Mouse (Mus musculus): ENCODE measurements around the gene Zar1. TPM values are rescaled to one million over a fixed set of nuclear protein-coding genes. Genes with fewer than 3 reads are reported as not detected.
"Not testable (repeated sequence)": the region's sequence is repeated elsewhere in the genome, so short reads cannot be mapped to it uniquely, and the experiment has no call there.

Gene Zar1
- polyA plus RNA-seq, 1 experiment from 2014 or later: 4.4 TPM

DNA sequence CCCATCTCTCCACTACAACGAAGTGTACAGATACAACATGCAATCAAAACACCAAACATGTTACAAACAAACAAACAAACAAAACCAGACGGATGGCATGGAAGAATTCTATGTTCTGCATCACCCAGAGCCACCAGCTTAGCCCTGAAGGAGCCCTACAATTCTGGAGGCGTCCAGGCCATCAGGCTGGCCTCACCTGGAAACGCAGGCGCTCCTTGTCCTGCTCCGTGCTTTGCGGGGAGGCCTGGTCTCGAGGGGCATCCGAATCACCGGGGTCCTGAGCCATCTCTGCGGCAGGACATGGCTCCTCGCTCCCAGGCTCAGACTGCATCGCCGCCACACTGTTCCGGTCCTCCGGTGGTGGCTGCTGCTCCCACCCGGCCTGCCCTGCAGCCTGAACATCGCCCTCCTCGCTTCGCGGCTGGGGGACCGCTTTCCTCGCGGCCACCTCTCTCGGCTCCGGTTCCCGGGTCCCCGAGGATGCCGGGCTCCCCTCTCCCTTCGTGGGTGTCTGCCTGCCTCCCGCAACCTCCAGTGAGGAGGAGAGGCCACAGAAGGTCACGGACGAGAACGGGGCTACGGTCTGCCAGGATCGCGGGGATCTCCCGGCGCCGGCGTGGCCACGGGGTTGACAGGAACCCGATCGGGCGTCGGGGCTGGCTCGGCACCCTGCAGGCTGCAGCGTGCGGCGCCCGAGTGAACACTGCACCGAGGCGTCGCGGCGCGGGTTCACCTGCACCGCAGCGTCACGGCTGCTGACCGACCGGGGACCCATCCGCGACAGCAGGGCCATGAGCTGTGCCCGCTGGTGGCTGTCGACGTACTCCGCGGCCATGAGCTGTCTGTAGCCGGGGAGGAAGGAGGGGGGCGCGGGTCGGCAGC is 725 bp downstream of the Zar1 start:
- H3K9me3 ChIP-seq (ENCODE audit: control insufficient read depth, low read length); H3K27ac ChIP-seq (ENCODE audit: low read depth, low read length); H3K27me3 ChIP-seq (ENCODE audit: control insufficient read depth, insufficient read depth, low read length); H3K4me1 ChIP-seq (replicated peaks; ENCODE audit: control insufficient read depth, insufficient read depth, low read length); H3K36me3 ChIP-seq (ENCODE audit: control insufficient read depth, insufficient read depth, low read length): not testable (repeated sequence)
- peak overlapping the region; percentile 40 for H3K4me3 ChIP-seq (ENCODE audit: low read depth, low read length)
- DNase-seq (ENCODE audit: low spot score) (peak; percentile 58), ATAC-seq (ENCODE audit: low FRiP score) (peak; percentile 80)
- peak overlapping the region; percentile 37 for H3K9ac ChIP-seq (ENCODE audit: low read depth, low read length)
- H3K4me2 ChIP-seq (replicated peaks; ENCODE audit: low read depth, low read length): peak overlapping the region; percentile 83
- 5% methylated on average over 51 of the region's 73 CpGs for WGBS

DNA sequence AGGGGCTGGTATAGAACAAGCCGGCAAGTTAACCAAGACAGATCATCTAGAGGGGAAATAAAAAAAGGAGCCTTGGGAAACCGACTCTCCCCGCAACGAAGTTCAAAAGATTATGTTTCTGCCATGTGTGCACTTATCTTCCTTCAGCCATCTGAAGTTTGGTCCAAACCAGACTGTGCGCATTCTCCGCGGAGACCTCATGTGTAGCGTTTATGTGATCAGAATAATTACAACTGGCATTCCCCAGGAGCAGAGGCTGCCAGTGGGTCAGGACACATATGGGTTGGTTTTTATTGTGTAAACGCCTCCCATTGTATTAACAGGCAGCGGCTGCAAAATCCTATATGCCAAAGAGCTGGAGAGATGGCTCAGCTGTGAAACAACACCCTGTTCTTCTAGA is 1.5 kb downstream of the Zar1 start:
- H3K4me2 ChIP-seq (replicated peaks; ENCODE audit: low read depth, low read length): not testable (repeated sequence)

DNA sequence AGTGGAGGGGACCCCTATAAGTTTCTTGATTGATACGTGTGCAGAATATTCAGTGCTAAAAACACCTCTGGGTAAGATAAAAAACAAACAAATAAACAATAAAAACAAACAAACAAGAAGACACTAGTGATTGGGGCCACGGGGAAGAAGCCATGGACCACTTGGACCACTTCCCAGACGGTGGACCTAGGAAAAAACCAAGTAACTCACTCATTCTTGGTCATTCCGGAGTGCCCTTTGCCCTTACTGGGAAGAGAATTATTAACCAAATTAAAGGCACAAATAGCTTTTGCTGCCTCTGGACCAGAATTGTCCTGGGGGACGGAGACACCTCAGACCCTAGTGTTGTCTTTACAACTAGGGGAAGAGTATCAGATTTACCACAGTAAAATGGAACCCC is 15.4 kb downstream of the Zar1 start:
- Histone ChIP-seq H3K36me3 (ENCODE audit: control insufficient read depth, insufficient read depth, low read length) (no peaks in the 10 kb centered on the region), H3K4me2 (replicated peaks; ENCODE audit: low read depth, low read length) (no peak overlapping the region), H3K9me3 (ENCODE audit: control insufficient read depth, low read length) (no peaks in the 10 kb centered on the region), H3K9ac (ENCODE audit: low read depth, low read length) (no peak overlapping the region), H3K27me3 (ENCODE audit: control insufficient read depth, insufficient read depth, low read length) (no peaks in the 10 kb centered on the region), H3K4me3 (ENCODE audit: low read depth, low read length) (no peak overlapping the region), H3K4me1 (replicated peaks; ENCODE audit: control insufficient read depth, insufficient read depth, low read length) (no peaks in the 10 kb centered on the region), H3K27ac (ENCODE audit: low read depth, low read length) (no peak overlapping the region)
- WGBS: 88% methylated on average over 5 of the region's 5 CpGs
- DNase-seq (ENCODE audit: low spot score) (no peak), ATAC-seq (ENCODE audit: low FRiP score) (no peak)

More for the DNA sequence above, 1.5 kb downstream of the Zar1 start:
- not testable (repeated sequence) for H3K9ac ChIP-seq (ENCODE audit: low read depth, low read length); H3K4me3 ChIP-seq (ENCODE audit: low read depth, low read length); H3K9me3 ChIP-seq (ENCODE audit: control insufficient read depth, low read length); H3K4me1 ChIP-seq (replicated peaks; ENCODE audit: control insufficient read depth, insufficient read depth, low read length); H3K27me3 ChIP-seq (ENCODE audit: control insufficient read depth, insufficient read depth, low read length); H3K27ac ChIP-seq (ENCODE audit: low read depth, low read length); H3K36me3 ChIP-seq (ENCODE audit: control insufficient read depth, insufficient read depth, low read length)
- 47% methylated on average over 10 of the region's 10 CpGs for WGBS
- DNase-seq (ENCODE audit: low spot score) (peak; percentile 47), ATAC-seq (ENCODE audit: low FRiP score) (peak; percentile 69)

DNA sequence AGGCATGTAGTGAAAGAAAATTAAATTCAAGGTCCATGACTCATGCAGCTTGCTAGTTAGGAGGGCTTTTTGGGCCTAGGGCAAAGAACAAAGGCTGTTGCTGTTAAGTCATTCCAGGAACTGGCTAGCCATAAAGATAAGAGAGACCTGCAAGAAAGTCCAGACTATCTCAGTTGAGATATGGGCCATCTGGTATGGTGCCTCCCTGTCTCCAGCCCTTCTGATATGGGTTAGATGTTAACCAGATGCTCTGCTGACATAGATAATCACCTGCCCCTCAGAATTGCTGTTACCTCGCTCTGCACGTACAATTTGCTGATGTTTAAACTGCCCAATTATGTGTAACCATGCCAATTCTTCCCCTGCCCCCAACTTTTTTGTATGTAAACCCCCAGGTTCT is 17.9 kb downstream of the Zar1 start:
- not testable (repeated sequence) for DNase-seq (ENCODE audit: low spot score); H3K4me1 ChIP-seq (replicated peaks; ENCODE audit: control insufficient read depth, insufficient read depth, low read length); H3K9ac ChIP-seq (ENCODE audit: low read depth, low read length); ATAC-seq (ENCODE audit: low FRiP score); H3K27ac ChIP-seq (ENCODE audit: low read depth, low read length); H3K4me3 ChIP-seq (ENCODE audit: low read depth, low read length); H3K36me3 ChIP-seq (ENCODE audit: control insufficient read depth, insufficient read depth, low read length); H3K9me3 ChIP-seq (ENCODE audit: control insufficient read depth, low read length); H3K27me3 ChIP-seq (ENCODE audit: control insufficient read depth, insufficient read depth, low read length); H3K4me2 ChIP-seq (replicated peaks; ENCODE audit: low read depth, low read length)
- 96% methylated on average over 2 of the region's 2 CpGs for WGBS

DNA sequence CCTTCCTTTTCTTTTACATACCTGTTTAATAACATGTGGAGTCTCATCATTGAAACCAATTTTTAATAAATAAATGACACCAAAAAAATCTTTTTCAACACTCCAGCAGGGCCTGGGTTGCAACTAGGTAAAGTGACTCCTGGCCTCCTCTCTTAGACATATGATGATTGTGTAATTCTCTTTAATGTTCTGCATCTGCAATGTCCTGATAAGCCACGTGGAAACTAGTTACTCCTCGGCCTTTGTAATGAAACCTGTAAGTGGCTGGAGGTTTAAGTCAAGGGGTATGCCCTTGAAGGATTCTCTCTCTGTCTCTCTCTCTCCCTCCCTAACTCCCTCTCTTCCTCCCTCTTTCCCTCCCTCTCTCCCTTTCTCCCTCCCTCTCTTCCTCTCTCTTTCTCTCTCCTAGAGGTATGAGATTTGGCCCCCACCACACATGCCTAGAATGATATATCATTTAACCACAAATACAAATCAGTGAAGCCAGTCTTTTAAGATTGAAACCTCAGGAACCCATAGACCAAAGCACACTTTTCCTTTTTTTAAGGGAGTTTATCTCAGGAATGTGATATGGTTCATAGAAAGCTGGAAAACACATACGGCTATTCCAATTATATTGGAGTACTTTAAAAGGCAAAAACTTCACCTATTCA is 20.0 kb downstream of the Zar1 start:
- ATAC-seq (ENCODE audit: low FRiP score) (no peak), DNase-seq (ENCODE audit: low spot score) (no peak)
- Histone ChIP-seq H3K4me3 (ENCODE audit: low read depth, low read length) (no peak overlapping the region), H3K27me3 (ENCODE audit: control insufficient read depth, insufficient read depth, low read length) (no peaks in the 10 kb centered on the region), H3K36me3 (ENCODE audit: control insufficient read depth, insufficient read depth, low read length) (no peaks in the 10 kb centered on the region), H3K9me3 (ENCODE audit: control insufficient read depth, low read length) (no peaks in the 10 kb centered on the region), H3K9ac (ENCODE audit: low read depth, low read length) (no peak overlapping the region), H3K27ac (ENCODE audit: low read depth, low read length) (no peak overlapping the region), H3K4me2 (replicated peaks; ENCODE audit: low read depth, low read length) (no peak overlapping the region), H3K4me1 (replicated peaks; ENCODE audit: control insufficient read depth, insufficient read depth, low read length) (no peaks in the 10 kb centered on the region)
- WGBS: 82% methylated on average over 3 of the region's 3 CpGs

DNA sequence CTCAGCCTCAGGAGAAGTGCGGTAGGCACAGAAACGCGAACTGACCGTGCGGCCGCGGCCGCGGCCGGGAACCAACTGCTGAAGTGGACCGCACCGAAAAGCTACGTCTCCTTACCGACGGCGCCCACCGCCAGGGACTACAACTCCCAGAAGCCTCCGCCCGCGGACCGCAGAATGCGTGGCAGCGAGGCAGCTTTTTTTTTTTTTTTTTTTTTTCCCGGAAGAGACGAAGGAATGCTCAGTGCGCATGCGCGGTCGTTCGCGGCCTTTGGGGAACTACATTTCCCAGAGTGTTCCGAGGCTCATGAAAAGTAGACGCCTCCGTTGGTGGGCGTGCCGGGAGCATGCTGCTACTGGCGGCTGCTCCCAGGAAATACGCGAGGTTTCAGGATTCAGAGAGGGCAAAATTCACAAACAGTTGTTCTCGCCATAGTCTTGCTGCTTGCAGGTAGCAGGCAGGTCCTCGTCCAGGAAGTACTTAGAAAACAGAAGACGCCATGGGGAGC is 21.5 kb downstream of the Zar1 start, which contains the start of gene Nfxl1:
Gene Nfxl1, minus strand, starts transcription at position 141 of the 506 bp plus-strand sequence.
- under 1% methylated on average over 42 of the region's 42 CpGs for WGBS
- H3K9ac ChIP-seq (ENCODE audit: low read depth, low read length): peak within 1 kb of the TSS; percentile 79
- DNase-seq (ENCODE audit: low spot score): peak; percentile 100
- peak within 1 kb of the TSS; percentile 62 for H3K4me3 ChIP-seq (ENCODE audit: low read depth, low read length)
- H3K27me3 ChIP-seq (ENCODE audit: control insufficient read depth, insufficient read depth, low read length): no peaks in the 10 kb centered on the region
- H3K9me3 ChIP-seq (ENCODE audit: control insufficient read depth, low read length): no peaks in the 10 kb centered on the region
- H3K36me3 ChIP-seq (ENCODE audit: control insufficient read depth, insufficient read depth, low read length): peaks cover 2% of the 10 kb centered on the region; the same call in 1 of the 2 replicates
- H3K4me2 ChIP-seq (replicated peaks; ENCODE audit: low read depth, low read length): peak within 1 kb of the TSS; percentile 57
- no peaks in the 10 kb centered on the region for H3K4me1 ChIP-seq (replicated peaks; ENCODE audit: control insufficient read depth, insufficient read depth, low read length)
- H3K27ac ChIP-seq (ENCODE audit: low read depth, low read length): peak within 1 kb of the TSS; percentile 58
- ATAC-seq (ENCODE audit: low FRiP score): peak; percentile 97

DNA sequence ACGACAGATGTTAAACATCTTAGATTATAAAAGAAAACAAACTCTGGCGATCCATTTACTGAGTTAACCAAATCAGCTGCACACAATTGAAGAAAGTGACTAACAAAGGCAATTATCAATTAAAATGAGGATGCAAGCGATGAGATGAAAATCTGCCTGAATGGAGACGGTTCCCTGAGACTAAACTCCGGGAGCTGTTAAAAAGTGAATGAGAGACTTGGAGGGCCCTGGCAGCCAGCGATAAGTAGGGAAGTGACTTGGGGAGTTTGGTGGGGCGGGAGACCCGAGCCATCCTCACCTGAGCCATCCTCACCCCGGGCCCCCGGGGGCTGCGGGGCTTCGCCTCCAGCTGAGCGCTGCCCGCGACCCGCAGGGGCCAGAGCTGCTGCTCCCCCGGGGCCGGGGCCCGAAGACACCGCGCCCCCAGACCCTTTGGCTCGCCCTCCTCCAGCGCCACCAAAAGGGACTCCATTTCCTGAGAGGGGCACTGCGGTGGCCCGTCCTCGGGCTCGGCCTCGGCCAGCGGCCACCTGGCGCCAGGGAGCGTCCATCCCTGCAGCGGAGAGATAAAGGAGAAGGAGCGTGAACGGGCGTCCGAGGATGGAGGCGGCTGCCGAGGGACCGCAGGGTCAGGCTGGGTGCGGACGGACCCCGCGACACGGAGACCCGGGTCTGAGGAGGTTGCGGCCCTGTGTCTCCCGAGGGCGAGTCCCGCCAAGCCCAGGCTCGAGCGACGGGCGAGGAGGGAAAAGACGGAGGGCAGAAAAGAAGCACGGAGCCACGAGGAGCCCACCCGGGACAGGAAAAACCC is 22.1 kb downstream of the Zar1 start:
- no peak for DNase-seq (ENCODE audit: low spot score)
- peak overlapping the region; percentile 58 for H3K27ac ChIP-seq (ENCODE audit: low read depth, low read length)
- H3K27me3 ChIP-seq (ENCODE audit: control insufficient read depth, insufficient read depth, low read length): no peaks in the 10 kb centered on the region
- ATAC-seq (ENCODE audit: low FRiP score): peak; percentile 86
- H3K4me3 ChIP-seq (ENCODE audit: low read depth, low read length): peak overlapping the region; percentile 62
- under 1% methylated on average over 42 of the region's 57 CpGs for WGBS
- peaks cover 2% of the 10 kb centered on the region; the same call in 1 of the 2 replicates for H3K36me3 ChIP-seq (ENCODE audit: control insufficient read depth, insufficient read depth, low read length)
- peak overlapping the region; percentile 57 for H3K4me2 ChIP-seq (replicated peaks; ENCODE audit: low read depth, low read length)
- no peaks in the 10 kb centered on the region for H3K9me3 ChIP-seq (ENCODE audit: control insufficient read depth, low read length)
- H3K4me1 ChIP-seq (replicated peaks; ENCODE audit: control insufficient read depth, insufficient read depth, low read length): no peaks in the 10 kb centered on the region
- peak overlapping the region; percentile 79 for H3K9ac ChIP-seq (ENCODE audit: low read depth, low read length)

DNA sequence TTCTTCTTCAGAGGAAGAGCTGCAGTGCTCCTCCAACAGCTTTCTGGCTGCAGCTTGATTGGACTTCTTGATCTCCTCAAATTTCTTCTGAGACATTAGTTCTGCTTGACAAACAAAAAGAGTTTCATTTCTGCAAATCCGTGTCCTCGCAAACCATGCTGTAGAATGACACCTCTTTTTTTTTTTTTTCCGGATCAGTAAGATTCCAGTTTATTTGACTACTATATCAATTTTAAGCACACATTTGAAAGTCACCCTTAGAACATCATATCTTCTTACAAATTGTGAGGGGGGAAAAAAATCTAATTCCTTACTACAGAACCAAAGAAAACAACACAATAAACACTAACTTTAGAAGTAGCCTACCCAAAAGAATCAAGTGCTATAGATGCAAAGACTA is 24.8 kb downstream of the Zar1 start:
- DNase-seq (ENCODE audit: low spot score): no peak
- Histone ChIP-seq H3K36me3 (ENCODE audit: control insufficient read depth, insufficient read depth, low read length) (peaks cover 2% of the 10 kb centered on the region; the same call in 1 of the 2 replicates), H3K4me2 (replicated peaks; ENCODE audit: low read depth, low read length) (no peak overlapping the region), H3K4me3 (ENCODE audit: low read depth, low read length) (no peak overlapping the region), H3K9ac (ENCODE audit: low read depth, low read length) (no peak overlapping the region), H3K4me1 (replicated peaks; ENCODE audit: control insufficient read depth, insufficient read depth, low read length) (no peaks in the 10 kb centered on the region), H3K27ac (ENCODE audit: low read depth, low read length) (no peak overlapping the region), H3K27me3 (ENCODE audit: control insufficient read depth, insufficient read depth, low read length) (no peaks in the 10 kb centered on the region), H3K9me3 (ENCODE audit: control insufficient read depth, low read length) (no peaks in the 10 kb centered on the region)
- ATAC-seq (ENCODE audit: low FRiP score): no peak
- 90% methylated on average over 3 of the region's 3 CpGs for WGBS

All from hindbrain, embryonic 11.5 days (tissue).